19 mouse cellular contexts compared by ENCODE assay signal in genomic region chr7:143729886-143730285, GRCm38 (mm10). TPM values are rescaled to one million over a fixed set of nuclear protein-coding genes. Genes with fewer than 3 reads are reported as not detected.
A peak's percentile ranks its signal among the peaks of the same experiment; 100 is the strongest.
DNase-seq lines count a peak whose midpoint lies in the region.
"Had no signal": no experiment of that assay in that cellular context is flagged by ENCODE, and none has a peak within 500 bp of the region (broad histone marks: within the 10 kb centered on the region; RNA-seq: fewer than 3 reads in every experiment).

No protein-coding gene starts in this region.

- no peaks in the 10 kb centered on the region for H3K27me3 ChIP-seq in heart, embryonic 10.5 days (ENCODE audit: insufficient read depth, poor library complexity, severe bottlenecking)
- H3K27me3 ChIP-seq: forebrain, embryonic 12.5 days; heart, embryonic 13.5 days; liver, embryonic 15.5 days had no signal

- intact Hi-C loops in heart, postnatal 10 days (cut with DNase I), result no loop called here

- no peaks in the 10 kb centered on the region for H3K9me3 ChIP-seq in heart, embryonic 10.5 days
- H3K9me3 ChIP-seq: forebrain, embryonic 12.5 days; heart, embryonic 13.5 days; liver, embryonic 15.5 days had no signal

- 72% methylated on average over 10 of the region's 10 CpGs for WGBS in heart, embryonic 10.5 days

- H3K4me1 ChIP-seq in heart, embryonic 10.5 days, result peaks cover 30% of the 10 kb centered on the region
- H3K4me1 ChIP-seq: forebrain, embryonic 12.5 days; liver, embryonic 15.5 days had no signal

- peaks cover 16% of the 10 kb centered on the region; the same call in 1 of the 2 replicates for H3K36me3 ChIP-seq in heart, embryonic 10.5 days
- H3K36me3 ChIP-seq: liver, embryonic 15.5 days had no signal

- no peak overlapping the region for H3K4me3 ChIP-seq in heart, embryonic 10.5 days
- H3K4me3 ChIP-seq: forebrain, embryonic 12.5 days; heart, embryonic 13.5 days; liver, embryonic 15.5 days had no signal

- H3K27ac ChIP-seq in heart, embryonic 10.5 days, result no peak overlapping the region
- H3K27ac ChIP-seq: forebrain, embryonic 12.5 days; heart, embryonic 13.5 days; liver, embryonic 15.5 days had no signal

- DNase-seq in heart, adult 18-20 months, result peak; percentile 64 to 72
- no peak for DNase-seq in heart, embryonic 10.5 days (ENCODE audit: low spot score)
- DNase-seq in brain, adult 2 months (ENCODE audit: low read depth, low spot score), result peak; percentile 35
- peak; percentile 32 to 57 for DNase-seq in heart, postnatal 10 days
- DNase-seq in kidney, postnatal 36 days, result peak; percentile 50 to 56
- DNase-seq in thymus, postnatal 0 days (ENCODE audit: low spot score), result no peak
- DNase-seq in retina, postnatal 1 day, result no peak
- DNase-seq in embryo, embryonic 11 days, result no peak
- DNase-seq: B cell, adult 2 months; midbrain, embryonic 14.5 days; thymus, postnatal 14 days had no signal

RNA-seq across cellular contexts. Expression of gene Osbpl5, which starts 26.9 kb away (rescaled TPM):
- 10 to 100 TPM; 16.6 to 17.6 TPM for total RNA-seq in heart, adult 18-20 months (2021)
- 19.0 and 29.2 TPM in 2 replicates for polyA plus RNA-seq in heart, embryonic 10.5 days (2016; fragmentation: Nextera tagmentation; extraction: Ambion mirVana)
- total RNA-seq in heart, postnatal 10 days (2021), result 10 to 100 TPM; 28.7 to 32.2 TPM
- polyA plus RNA-seq in thymus, postnatal 0 days (2015; fragmentation: Nextera tagmentation; extraction: Ambion mirVana), result 6.5 and 6.6 TPM in 2 replicates

RNA-seq across cellular contexts. Expression of gene Mrgprg, which starts 36.9 kb away (rescaled TPM):
- total RNA-seq in heart, adult 18-20 months (2021), result under 1 TPM in 1 of 2 experiments, not detected in 1; 0.36 TPM
- 0.15 TPM in 1 of 2 replicates, not detected in the other for polyA plus RNA-seq in heart, embryonic 10.5 days (2016; fragmentation: Nextera tagmentation; extraction: Ambion mirVana)
- total RNA-seq in heart, postnatal 10 days (2021), result not detected
- 0.27 and 0.31 TPM in 2 replicates for polyA plus RNA-seq in thymus, postnatal 0 days (2015; fragmentation: Nextera tagmentation; extraction: Ambion mirVana)
- total RNA-seq: left cerebral cortex, adult 18-20 months had no signal
- polyA plus RNA-seq: embryonic facial prominence, embryonic 11.5 days; forebrain, embryonic 12.5 days; heart, embryonic 13.5 days; inflammation-experienced regulatory T-cells, adult 6 months; liver, embryonic 15.5 days; midbrain, embryonic 14.5 days; neural tube, embryonic 14.5 days; spleen, adult 2 months had no signal

RNA-seq across cellular contexts. Expression of gene Tnfrsf23, which starts 44.2 kb away (rescaled TPM):
- total RNA-seq in heart, adult 18-20 months (2021), result 1 to 10 TPM; 3.2 to 5.1 TPM
- polyA plus RNA-seq in heart, embryonic 10.5 days (2016; fragmentation: Nextera tagmentation; extraction: Ambion mirVana), result 1.2 TPM in 2 replicates
- total RNA-seq in heart, postnatal 10 days (2021), result 1 to 10 TPM; 2.4 to 2.6 TPM
- 1.9 and 2.4 TPM in 2 replicates for polyA plus RNA-seq in thymus, postnatal 0 days (2015; fragmentation: Nextera tagmentation; extraction: Ambion mirVana)

RNA-seq across cellular contexts. Expression of gene Mrgpre, which starts 54.4 kb away (rescaled TPM):
- total RNA-seq in heart, adult 18-20 months (2021), result 1 to 10 TPM; 1.6 to 2.0 TPM
- polyA plus RNA-seq in heart, embryonic 10.5 days (2016; fragmentation: Nextera tagmentation; extraction: Ambion mirVana), result 1.9 and 2.2 TPM in 2 replicates
- 1 to 10 TPM; 1.8 to 2.3 TPM for total RNA-seq in heart, postnatal 10 days (2021)
- polyA plus RNA-seq in thymus, postnatal 0 days (2015; fragmentation: Nextera tagmentation; extraction: Ambion mirVana), result 1.5 and 1.7 TPM in 2 replicates

Comparison
In these comparisons a context has a peak if more than half of its experiments do, and no peak if none do; other contexts are left out.
1. DNase-seq: peak in heart, adult 18-20 months (2 of 2), brain, adult 2 months (single experiment), heart, postnatal 10 days (2 of 2) and kidney, postnatal 36 days (2 of 2); none in heart, embryonic 10.5 days (single experiment), thymus, postnatal 0 days (single experiment), retina, postnatal 1 day (single experiment) and embryo, embryonic 11 days (single experiment).